Mouse (Mus musculus): ENCODE data around the gene Rpp25l. TPM values are rescaled to one million over a fixed set of nuclear protein-coding genes. Genes with fewer than 3 reads are reported as not detected.
A peak's percentile ranks its signal among the peaks of the same experiment; 100 is the strongest.
"Not testable (repeated sequence)": the region's sequence is repeated elsewhere in the genome, so short reads cannot be mapped to it uniquely, and the experiment has no call there.

The Rpp25l gene
- 42.8 and 44.3 TPM in 2 replicates for polyA plus RNA-seq (2012; rRNA removed)

- H3K4me1 ChIP-seq (ENCODE audit: control insufficient read depth, insufficient read depth, low read length): peaks cover 5% of the 10 kb centered on the region; the same call in 1 of the 2 replicates
- TF ChIP-seq CTCF (IDR thresholded peaks at IDR 0.05; ENCODE audit: insufficient read depth, low read length) (no peak), POLR2A (IDR thresholded peaks at IDR 0.05; ENCODE audit: borderline replicate concordance, extremely low read depth, low read depth, low read length) (peak; percentile 91)
- H3K4me3 ChIP-seq (replicated peaks; ENCODE audit: extremely low read depth, low read depth, low read length): peak within 1 kb of the TSS; percentile 73
- under 1% methylated on average over 61 of the region's 61 CpGs for WGBS
- peak; percentile 89 for DNase-seq
These were observed at the start of gene Rpp25l for GRCm38 (mm10) chr4:41713197-41714067. Gene Rpp25l, minus strand, starts transcription at chr4:41713534.

GRCm38 (mm10) chr4:41762688-41763114 is 49.4 kb upstream of the Rpp25l start:
- not testable (repeated sequence) for DNase-seq; H3K4me3 ChIP-seq (replicated peaks; ENCODE audit: extremely low read depth, low read depth, low read length); H3K4me1 ChIP-seq (ENCODE audit: control insufficient read depth, insufficient read depth, low read length)
- WGBS: 57% methylated on average over 8 of the region's 8 CpGs

- 62% methylated on average over 8 of the region's 8 CpGs for WGBS
- TF ChIP-seq POLR2A (IDR thresholded peaks at IDR 0.05; ENCODE audit: borderline replicate concordance, extremely low read depth, low read depth, low read length) (no peak), CTCF (IDR thresholded peaks at IDR 0.05; ENCODE audit: insufficient read depth, low read length) (no peak)
- no peak overlapping the region for H3K4me3 ChIP-seq (replicated peaks; ENCODE audit: extremely low read depth, low read depth, low read length)
- peaks cover 8% of the 10 kb centered on the region; the same call in 1 of the 2 replicates for H3K4me1 ChIP-seq (ENCODE audit: control insufficient read depth, insufficient read depth, low read length)
- no peak for DNase-seq
These were observed 48.9 kb upstream of the Rpp25l start for GRCm38 (mm10) chr4:41762099-41762687.

- Histone ChIP-seq H3K4me3 (replicated peaks; ENCODE audit: extremely low read depth, low read depth, low read length) (peak overlapping the region; percentile 21), H3K4me1 (ENCODE audit: control insufficient read depth, insufficient read depth, low read length) (peaks cover 8% of the 10 kb centered on the region; the same call in 1 of the 2 replicates)
- no peak for DNase-seq
- TF ChIP-seq POLR2A (IDR thresholded peaks at IDR 0.05; ENCODE audit: borderline replicate concordance, extremely low read depth, low read depth, low read length): no peak
- TF ChIP-seq CTCF (IDR thresholded peaks at IDR 0.05; ENCODE audit: insufficient read depth, low read length): no peak
These were observed 48.3 kb upstream of the Rpp25l start for GRCm38 (mm10) chr4:41761680-41762079.

DNA sequence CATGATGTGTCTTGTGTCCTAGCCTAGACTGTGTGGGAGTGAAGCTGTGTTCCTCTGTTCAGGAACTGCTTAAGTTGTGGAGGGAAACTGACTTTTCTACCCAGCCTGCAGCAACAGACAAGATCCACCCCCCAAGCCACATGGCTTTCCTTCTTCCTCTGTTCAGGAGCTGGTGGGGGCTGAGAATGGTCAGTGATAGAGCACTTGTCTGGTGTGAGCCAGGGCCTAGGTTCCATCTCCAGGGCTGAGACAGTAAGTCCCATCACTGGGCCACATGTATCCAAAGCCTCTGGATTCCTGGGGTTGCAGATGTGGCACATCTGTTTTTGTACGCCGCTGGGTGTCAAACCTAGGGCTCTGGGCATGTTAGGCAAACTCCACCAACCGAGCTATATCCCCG is 47.6 kb upstream of the Rpp25l start:
- peak overlapping the region; percentile 75 for H3K4me3 ChIP-seq (replicated peaks; ENCODE audit: extremely low read depth, low read depth, low read length)
- 62% methylated on average over 4 of the region's 4 CpGs for WGBS
- peaks cover 8% of the 10 kb centered on the region; the same call in 1 of the 2 replicates for H3K4me1 ChIP-seq (ENCODE audit: control insufficient read depth, insufficient read depth, low read length)
- TF ChIP-seq POLR2A (IDR thresholded peaks at IDR 0.05; ENCODE audit: borderline replicate concordance, extremely low read depth, low read depth, low read length) (no peak), CTCF (IDR thresholded peaks at IDR 0.05; ENCODE audit: insufficient read depth, low read length) (no peak)
- peak; percentile 26 for DNase-seq

DNA sequence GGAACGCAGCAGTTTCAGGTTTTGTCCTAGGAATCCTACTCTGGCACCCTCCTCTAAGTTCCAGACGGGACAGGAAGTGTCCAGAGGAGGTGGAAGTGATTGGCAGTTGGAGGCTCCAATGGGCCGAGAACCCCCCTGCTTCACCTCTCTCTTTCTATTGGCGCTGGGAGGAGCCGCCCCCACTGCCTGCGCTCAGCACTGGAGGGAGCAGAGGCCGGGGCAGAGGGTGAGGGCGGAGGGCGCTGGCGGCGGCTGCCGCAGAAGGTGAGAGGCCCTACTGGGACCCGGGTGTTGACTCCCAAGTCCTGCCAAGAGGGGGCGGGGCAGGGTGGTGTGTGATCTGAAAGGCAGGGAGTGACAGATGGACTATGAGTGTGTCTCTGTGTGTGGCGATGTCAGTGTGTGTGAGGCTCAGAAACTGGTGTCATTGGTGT is 47.0 kb upstream of the Rpp25l start:
- WGBS: 6% methylated on average over 15 of the region's 15 CpGs
- DNase-seq: peak; percentile 89
- TF ChIP-seq CTCF (IDR thresholded peaks at IDR 0.05; ENCODE audit: insufficient read depth, low read length) (no peak), POLR2A (IDR thresholded peaks at IDR 0.05; ENCODE audit: borderline replicate concordance, extremely low read depth, low read depth, low read length) (peak; percentile 60; the same call in 1 of the 2 replicates)

DNA sequence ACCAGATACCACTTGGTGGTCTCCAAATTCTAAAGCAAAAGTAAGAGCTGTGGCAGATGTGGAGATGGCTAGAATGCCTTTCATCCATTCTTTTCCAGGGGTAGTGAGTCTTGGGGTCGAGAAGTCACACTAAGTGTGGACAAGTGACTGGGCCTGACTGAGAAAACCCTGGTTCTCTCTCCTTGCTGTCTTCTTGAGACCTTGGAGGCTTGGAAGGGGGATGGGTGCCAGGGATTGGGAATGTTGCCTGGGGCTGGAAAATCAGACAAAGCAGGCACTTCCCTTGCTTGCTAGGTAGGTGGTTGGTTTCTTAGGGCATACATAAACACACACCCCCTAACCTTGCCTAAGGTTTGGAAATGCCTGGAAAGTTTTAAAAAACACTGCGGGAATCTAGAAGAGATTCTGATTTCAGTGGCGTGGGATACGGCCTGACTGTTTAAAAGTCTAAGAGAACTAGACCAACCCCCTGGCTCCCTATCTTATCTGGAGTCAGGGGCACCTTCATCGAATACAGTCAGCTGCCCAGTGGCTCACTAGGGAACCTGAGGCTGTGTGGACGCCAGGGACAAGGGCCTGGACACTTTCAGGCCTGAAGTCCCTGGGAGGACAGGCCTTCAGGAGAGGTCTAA is 46.4 kb upstream of the Rpp25l start:
- Histone ChIP-seq H3K4me1 (ENCODE audit: control insufficient read depth, insufficient read depth, low read length) (peaks cover 10% of the 10 kb centered on the region), H3K4me3 (replicated peaks; ENCODE audit: extremely low read depth, low read depth, low read length) (peak overlapping the region; percentile 53)
- WGBS: 28% methylated on average over 6 of the region's 6 CpGs
- DNase-seq: no peak
- TF ChIP-seq CTCF (IDR thresholded peaks at IDR 0.05; ENCODE audit: insufficient read depth, low read length) (no peak), POLR2A (IDR thresholded peaks at IDR 0.05; ENCODE audit: borderline replicate concordance, extremely low read depth, low read depth, low read length) (no peak)

More for the DNA sequence above, 47.0 kb upstream of the Rpp25l start:
- peak overlapping the region; percentile 75 for H3K4me3 ChIP-seq (replicated peaks; ENCODE audit: extremely low read depth, low read depth, low read length)
- peaks cover 8% of the 10 kb centered on the region; the same call in 1 of the 2 replicates for H3K4me1 ChIP-seq (ENCODE audit: control insufficient read depth, insufficient read depth, low read length)

- no peak for TF ChIP-seq CTCF (IDR thresholded peaks at IDR 0.05; ENCODE audit: insufficient read depth, low read length)
- no peak for TF ChIP-seq POLR2A (IDR thresholded peaks at IDR 0.05; ENCODE audit: borderline replicate concordance, extremely low read depth, low read depth, low read length)
- Histone ChIP-seq H3K4me1 (ENCODE audit: control insufficient read depth, insufficient read depth, low read length) (peaks cover 12% of the 10 kb centered on the region), H3K4me3 (replicated peaks; ENCODE audit: extremely low read depth, low read depth, low read length) (no peak overlapping the region)
- WGBS: 65% methylated on average over 9 of the region's 9 CpGs
- DNase-seq: no peak
These were observed 45.9 kb upstream of the Rpp25l start for GRCm38 (mm10) chr4:41759206-41759605.

DNA sequence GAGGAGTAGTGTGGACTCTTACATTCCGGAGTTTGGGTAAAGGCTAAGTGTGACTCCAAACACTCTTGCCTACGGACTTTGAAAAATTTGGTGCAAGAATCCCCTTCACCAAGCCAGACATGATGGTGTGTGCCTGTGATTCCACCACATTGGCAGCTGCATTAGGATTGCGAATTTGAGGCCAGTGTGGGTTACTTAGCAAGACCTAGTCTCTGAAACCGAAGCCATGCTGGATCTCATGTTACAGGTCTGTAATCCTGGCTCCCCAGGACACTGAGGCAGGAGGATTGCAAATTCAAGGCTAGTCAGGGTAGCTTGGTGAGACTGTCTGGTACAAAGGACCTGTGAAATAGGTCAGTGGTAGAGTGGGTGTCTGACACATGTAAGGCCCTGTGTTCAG is 45.4 kb upstream of the Rpp25l start:
- TF ChIP-seq POLR2A (IDR thresholded peaks at IDR 0.05; ENCODE audit: borderline replicate concordance, extremely low read depth, low read depth, low read length) (no peak), CTCF (IDR thresholded peaks at IDR 0.05; ENCODE audit: insufficient read depth, low read length) (no peak)
- 93% methylated on average over 4 of the region's 4 CpGs for WGBS
- peaks cover 12% of the 10 kb centered on the region for H3K4me1 ChIP-seq (ENCODE audit: control insufficient read depth, insufficient read depth, low read length)
- no peak overlapping the region for H3K4me3 ChIP-seq (replicated peaks; ENCODE audit: extremely low read depth, low read depth, low read length)
- DNase-seq: no peak
